Mouse (Mus musculus) ES-Bruce4 (cell line): Measurements from ENCODE around the gene Dync1i1.

Experiments
- CTCF ChIP-seq: IDR thresholded peaks from one replicate; pipeline ENCODE4 v1.8.1; 2011; ENCODE audit warnings: low read depth, low read length
- EP300 ChIP-seq: IDR thresholded peaks from 2 replicates; pipeline ENCODE4 v1.6.1; 2011; ENCODE audit warnings: low read depth, low read length; ENCODE audit not compliant: insufficient read depth
- POLR2A ChIP-seq: IDR thresholded peaks from one replicate; pipeline ENCODE4 v1.8.1; 2011; ENCODE audit warnings: low read length; ENCODE audit not compliant: insufficient read depth

DNA sequence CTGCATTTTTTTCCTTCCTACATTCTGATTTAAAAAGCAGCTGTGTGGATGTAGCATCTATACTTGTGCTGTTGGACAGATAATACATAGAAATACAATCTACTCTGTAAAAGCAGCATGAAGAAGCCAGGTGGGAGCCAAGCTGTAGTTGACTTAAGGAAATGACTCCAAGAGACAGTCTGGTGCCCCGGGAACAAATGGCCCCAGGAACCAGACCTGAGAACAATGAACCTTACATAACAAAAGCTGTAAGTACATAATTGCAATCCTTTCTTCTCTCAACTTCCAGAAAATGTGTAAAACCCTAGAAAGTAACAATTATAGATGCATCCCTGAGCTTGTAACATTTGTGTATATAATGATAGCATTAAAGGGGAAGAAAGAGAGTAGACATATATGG, 86.6 kb downstream of the Dync1i1 start:
- no peak for TF ChIP-seq POLR2A
- no peak for TF ChIP-seq CTCF
- TF ChIP-seq EP300, result no peak
